Mouse (Mus musculus): ENCODE measurements around the gene Mid1. TPM values are rescaled to one million over a fixed set of nuclear protein-coding genes. Genes with fewer than 3 reads are reported as not detected.

Gene Mid1
- polyA plus RNA-seq, 1 experiment from 2014 or later: 1.5 TPM

- ATAC-seq (ENCODE audit: low FRiP score, low TSS enrichment) (peak; percentile 72), DNase-seq (ENCODE audit: low spot score) (no peak)
- no peak for TF ChIP-seq CTCF (IDR thresholded peaks at IDR 0.05; ENCODE audit: low read depth)
- TF ChIP-seq EP300 (optimal IDR thresholded peaks at IDR 0.05): no peak
- no peak overlapping the region for H3K4me3 ChIP-seq (ENCODE audit: low read depth, low read length)
- no peaks in the 10 kb centered on the region for H3K9me3 ChIP-seq (ENCODE audit: control insufficient read depth, low read length)
- H3K36me3 ChIP-seq (ENCODE audit: control insufficient read depth, insufficient read depth, low read length): no peaks in the 10 kb centered on the region
- H3K27ac ChIP-seq (replicated peaks): no peak overlapping the region
- H3K4me1 ChIP-seq (replicated peaks; ENCODE audit: control insufficient read depth, insufficient read depth): no peaks in the 10 kb centered on the region
- no peaks in the 10 kb centered on the region for H3K27me3 ChIP-seq (ENCODE audit: control insufficient read depth, insufficient read depth, low read length)
- H3K4me2 ChIP-seq (replicated peaks; ENCODE audit: low read depth): no peak overlapping the region
- H3K9ac ChIP-seq (ENCODE audit: low read length): no peak overlapping the region
- WGBS: 19% methylated on average over 1 of the region's 1 CpGs
These were observed 178.8 kb downstream of the Mid1 start for GRCm38 (mm10) chrX:169863841-169864240.

- Histone ChIP-seq H3K27me3 (ENCODE audit: control insufficient read depth, insufficient read depth, low read length) (no peaks in the 10 kb centered on the region), H3K4me3 (ENCODE audit: low read depth, low read length) (no peak overlapping the region), H3K9ac (ENCODE audit: low read length) (no peak overlapping the region), H3K9me3 (ENCODE audit: control insufficient read depth, low read length) (no peaks in the 10 kb centered on the region), H3K4me2 (replicated peaks; ENCODE audit: low read depth) (no peak overlapping the region), H3K36me3 (ENCODE audit: control insufficient read depth, insufficient read depth, low read length) (no peaks in the 10 kb centered on the region), H3K27ac (replicated peaks) (no peak overlapping the region), H3K4me1 (replicated peaks; ENCODE audit: control insufficient read depth, insufficient read depth) (no peaks in the 10 kb centered on the region)
- DNase-seq (ENCODE audit: low spot score) (no peak), ATAC-seq (ENCODE audit: low FRiP score, low TSS enrichment) (no peak)
- WGBS: 35% methylated on average over 5 of the region's 5 CpGs
- TF ChIP-seq CTCF (IDR thresholded peaks at IDR 0.05; ENCODE audit: low read depth) (no peak), EP300 (optimal IDR thresholded peaks at IDR 0.05) (no peak)
These were observed 183.2 kb downstream of the Mid1 start for GRCm38 (mm10) chrX:169868223-169868622.

GRCm38 (mm10) chrX:169874475-169874874 is 189.5 kb downstream of the Mid1 start:
- no peak for ATAC-seq (ENCODE audit: low FRiP score, low TSS enrichment)
- Histone ChIP-seq H3K4me1 (replicated peaks; ENCODE audit: control insufficient read depth, insufficient read depth) (no peaks in the 10 kb centered on the region), H3K9ac (ENCODE audit: low read length) (no peak overlapping the region), H3K27me3 (ENCODE audit: control insufficient read depth, insufficient read depth, low read length) (no peaks in the 10 kb centered on the region), H3K9me3 (ENCODE audit: control insufficient read depth, low read length) (no peaks in the 10 kb centered on the region), H3K36me3 (ENCODE audit: control insufficient read depth, insufficient read depth, low read length) (no peaks in the 10 kb centered on the region), H3K4me2 (replicated peaks; ENCODE audit: low read depth) (no peak overlapping the region), H3K4me3 (ENCODE audit: low read depth, low read length) (no peak overlapping the region), H3K27ac (replicated peaks) (no peak overlapping the region)
- TF ChIP-seq CTCF (IDR thresholded peaks at IDR 0.05; ENCODE audit: low read depth): no peak
- TF ChIP-seq EP300 (optimal IDR thresholded peaks at IDR 0.05): no peak
- 100% methylated on average over 1 of the region's 1 CpGs for WGBS
- DNase-seq (ENCODE audit: low spot score): no peak

GRCm38 (mm10) chrX:169879481-169880362 is 194.7 kb downstream of the Mid1 start:
- Histone ChIP-seq H3K9me3 (ENCODE audit: control insufficient read depth, low read length) (no peaks in the 10 kb centered on the region), H3K4me3 (ENCODE audit: low read depth, low read length) (peak overlapping the region; percentile 49), H3K27ac (replicated peaks) (peak overlapping the region; percentile 78), H3K36me3 (ENCODE audit: control insufficient read depth, insufficient read depth, low read length) (no peaks in the 10 kb centered on the region), H3K27me3 (ENCODE audit: control insufficient read depth, insufficient read depth, low read length) (no peaks in the 10 kb centered on the region), H3K4me1 (replicated peaks; ENCODE audit: control insufficient read depth, insufficient read depth) (no peaks in the 10 kb centered on the region), H3K4me2 (replicated peaks; ENCODE audit: low read depth) (peak overlapping the region; percentile 66), H3K9ac (ENCODE audit: low read length) (peak overlapping the region; percentile 62)
- ATAC-seq (ENCODE audit: low FRiP score, low TSS enrichment): peak; percentile 95
- peak; percentile 45 for TF ChIP-seq CTCF (IDR thresholded peaks at IDR 0.05; ENCODE audit: low read depth)
- no peak for TF ChIP-seq EP300 (optimal IDR thresholded peaks at IDR 0.05)
- WGBS: 9% methylated on average over 36 of the region's 36 CpGs
- DNase-seq (ENCODE audit: low spot score): peak; percentile 78

GRCm38 (mm10) chrX:169880363-169880711 is 195.3 kb downstream of the Mid1 start:
- no peak for ATAC-seq (ENCODE audit: low FRiP score, low TSS enrichment)
- Histone ChIP-seq H3K4me3 (ENCODE audit: low read depth, low read length) (peak overlapping the region; percentile 49), H3K9ac (ENCODE audit: low read length) (peak overlapping the region; percentile 62), H3K27me3 (ENCODE audit: control insufficient read depth, insufficient read depth, low read length) (no peaks in the 10 kb centered on the region), H3K4me2 (replicated peaks; ENCODE audit: low read depth) (peak overlapping the region; percentile 66), H3K36me3 (ENCODE audit: control insufficient read depth, insufficient read depth, low read length) (no peaks in the 10 kb centered on the region), H3K4me1 (replicated peaks; ENCODE audit: control insufficient read depth, insufficient read depth) (no peaks in the 10 kb centered on the region), H3K27ac (replicated peaks) (peak overlapping the region; percentile 78), H3K9me3 (ENCODE audit: control insufficient read depth, low read length) (no peaks in the 10 kb centered on the region)
- WGBS: 14% methylated on average over 13 of the region's 13 CpGs
- TF ChIP-seq EP300 (optimal IDR thresholded peaks at IDR 0.05) (no peak), CTCF (IDR thresholded peaks at IDR 0.05; ENCODE audit: low read depth) (no peak)
- DNase-seq (ENCODE audit: low spot score): peak; percentile 21

GRCm38 (mm10) chrX:169880826-169881225 is 195.8 kb downstream of the Mid1 start:
- TF ChIP-seq EP300 (optimal IDR thresholded peaks at IDR 0.05) (no peak), CTCF (IDR thresholded peaks at IDR 0.05; ENCODE audit: low read depth) (no peak)
- peak overlapping the region; percentile 78; the same call in 1 of the 2 replicates for H3K27ac ChIP-seq (replicated peaks)
- peak overlapping the region; percentile 62; the same call in 1 of the 2 replicates for H3K9ac ChIP-seq (ENCODE audit: low read length)
- H3K4me2 ChIP-seq (replicated peaks; ENCODE audit: low read depth): peak overlapping the region; percentile 66
- DNase-seq (ENCODE audit: low spot score) (no peak), ATAC-seq (ENCODE audit: low FRiP score, low TSS enrichment) (peak; percentile 40; the same call in 1 of the 2 replicates)
- peak overlapping the region; percentile 49 for H3K4me3 ChIP-seq (ENCODE audit: low read depth, low read length)
- no peaks in the 10 kb centered on the region for H3K36me3 ChIP-seq (ENCODE audit: control insufficient read depth, insufficient read depth, low read length)
- H3K27me3 ChIP-seq (ENCODE audit: control insufficient read depth, insufficient read depth, low read length): no peaks in the 10 kb centered on the region
- no peaks in the 10 kb centered on the region for H3K9me3 ChIP-seq (ENCODE audit: control insufficient read depth, low read length)
- WGBS: 20% methylated on average over 10 of the region's 10 CpGs
- H3K4me1 ChIP-seq (replicated peaks; ENCODE audit: control insufficient read depth, insufficient read depth): no peaks in the 10 kb centered on the region

Data from stomach, postnatal 0 days (tissue).